Mouse (Mus musculus): Measurements from ENCODE around the gene Ccdc136. TPM values are rescaled to one million over a fixed set of nuclear protein-coding genes. Genes with fewer than 3 reads are reported as not detected.
"Not testable (repeated sequence)": the region's sequence is repeated elsewhere in the genome, so short reads cannot be mapped to it uniquely, and the experiment has no call there.

Gene Ccdc136
- polyA plus RNA-seq (2016; fragmentation: Nextera tagmentation; extraction: Ambion mirVana), result 33.1 and 39.9 TPM in 2 replicates

DNA sequence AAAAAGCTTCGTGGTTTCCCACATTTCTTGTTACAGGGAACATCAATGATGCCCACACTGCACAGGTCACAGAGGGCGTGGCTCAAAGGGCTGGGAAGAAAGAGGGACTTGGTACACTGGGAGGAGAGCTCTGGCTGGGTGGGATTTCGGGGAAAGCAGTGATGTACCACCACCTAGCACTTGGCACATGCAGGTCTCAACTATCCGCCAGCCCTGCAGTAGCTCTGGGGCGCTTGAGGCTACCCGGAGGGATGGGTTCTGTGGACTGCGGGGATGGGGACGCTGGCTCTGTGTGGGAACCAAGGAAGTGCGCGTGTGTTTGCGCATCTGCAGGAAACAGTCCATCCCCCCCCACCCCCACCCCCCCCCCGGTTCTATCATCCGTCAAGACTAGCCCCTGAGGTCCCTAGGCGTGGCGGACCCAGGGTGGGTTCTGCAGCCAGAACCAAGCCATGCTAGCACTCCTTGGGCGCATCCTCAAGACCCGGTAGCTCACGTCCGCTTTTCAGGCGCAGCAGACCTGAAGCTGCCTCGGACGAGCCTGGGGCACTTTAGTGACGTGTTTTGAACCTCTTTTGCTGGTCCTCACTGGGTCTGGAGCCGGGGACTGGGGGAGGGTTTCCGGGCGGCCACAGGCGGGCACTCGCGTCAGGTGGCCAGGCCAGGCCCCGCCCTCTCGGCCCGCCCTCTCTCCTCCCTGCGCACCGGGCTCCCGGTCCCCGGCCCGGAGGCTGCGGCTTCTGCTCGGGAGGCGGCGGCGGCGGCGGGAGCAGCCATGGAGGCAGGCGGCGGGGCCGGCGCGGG lies at the start of gene Ccdc136:
Gene Ccdc136 (plus strand): TSS at position 400 of the 804 bp plus-strand sequence.
- 2% methylated on average over 47 of the region's 49 CpGs for WGBS
- Histone ChIP-seq H3K4me3 (peak within 1 kb of the TSS; percentile 71), H3K36me3 (no peaks in the 10 kb centered on the region), H3K27ac (peak within 1 kb of the TSS; percentile 54; the same call in 1 of the 2 replicates), H3K9ac (peak within 1 kb of the TSS; percentile 75), H3K9me3 (no peaks in the 10 kb centered on the region), H3K4me1 (peaks cover 22% of the 10 kb centered on the region), H3K27me3 (replicated peaks) (peaks cover 9% of the 10 kb centered on the region; the same call in 1 of the 2 replicates), H3K4me2 (replicated peaks) (peak within 1 kb of the TSS; percentile 90)
- peak; percentile 95 for ATAC-seq (ENCODE audit: low FRiP score, low read depth)

DNA sequence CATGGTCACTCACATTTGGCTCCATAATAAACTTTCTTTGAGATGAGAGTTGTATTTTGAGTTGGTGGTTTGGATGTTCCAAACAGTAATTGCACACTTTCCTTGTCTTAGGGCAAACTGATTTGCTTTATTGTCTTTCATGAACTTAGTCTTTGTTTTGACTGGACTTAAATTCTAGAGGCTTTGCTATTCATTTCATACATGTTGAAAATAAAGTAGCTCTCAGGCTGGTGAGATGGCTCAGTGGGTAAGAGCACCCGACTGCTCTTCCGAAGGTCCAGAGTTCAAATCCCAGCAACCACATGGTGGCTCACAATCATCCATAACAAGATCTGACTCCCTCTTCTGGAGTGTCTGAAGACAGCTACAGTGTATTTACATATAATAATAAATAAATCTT lies 49.6 kb upstream of the Ccdc136 start:
- not testable (repeated sequence) for H3K4me3 ChIP-seq; ATAC-seq (ENCODE audit: low FRiP score, low read depth); H3K9ac ChIP-seq; H3K27me3 ChIP-seq (replicated peaks); H3K27ac ChIP-seq; H3K4me2 ChIP-seq (replicated peaks); H3K36me3 ChIP-seq; H3K9me3 ChIP-seq
- peaks cover 10% of the 10 kb centered on the region for H3K4me1 ChIP-seq
- WGBS, result 93% methylated on average over 2 of the region's 2 CpGs

DNA sequence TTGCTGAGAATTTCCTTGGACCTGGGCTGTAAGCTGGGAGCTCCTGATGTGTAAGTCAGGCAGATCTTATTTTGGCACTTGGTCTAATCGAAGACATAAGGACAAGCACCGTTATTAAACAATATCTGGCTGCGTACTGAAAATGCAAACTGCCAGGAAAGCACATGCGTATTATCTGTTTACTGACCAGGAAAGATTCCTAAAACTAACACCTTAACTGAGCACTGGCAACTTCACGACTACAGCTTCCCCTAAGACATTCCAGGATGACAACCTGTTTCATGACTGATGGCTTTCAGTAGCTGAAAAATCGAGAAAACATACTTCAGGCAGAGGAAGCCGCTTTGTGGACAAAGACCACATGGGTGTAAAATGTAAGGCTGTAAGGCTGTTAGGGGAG lies 48.9 kb upstream of the Ccdc136 start:
- H3K36me3 ChIP-seq, result no peaks in the 10 kb centered on the region
- H3K9me3 ChIP-seq, result no peaks in the 10 kb centered on the region
- ATAC-seq (ENCODE audit: low FRiP score, low read depth), result no peak
- H3K27ac ChIP-seq, result 0 out of 2 replicates have a peak overlapping the region, but pooled peaks have one; percentile 16
- peak overlapping the region; percentile 72 for H3K4me2 ChIP-seq (replicated peaks)
- H3K27me3 ChIP-seq (replicated peaks), result no peaks in the 10 kb centered on the region
- peak overlapping the region; percentile 67 for H3K9ac ChIP-seq
- WGBS, result 43% methylated on average over 7 of the region's 7 CpGs
- peaks cover 10% of the 10 kb centered on the region for H3K4me1 ChIP-seq
- H3K4me3 ChIP-seq, result peak overlapping the region; percentile 80

DNA sequence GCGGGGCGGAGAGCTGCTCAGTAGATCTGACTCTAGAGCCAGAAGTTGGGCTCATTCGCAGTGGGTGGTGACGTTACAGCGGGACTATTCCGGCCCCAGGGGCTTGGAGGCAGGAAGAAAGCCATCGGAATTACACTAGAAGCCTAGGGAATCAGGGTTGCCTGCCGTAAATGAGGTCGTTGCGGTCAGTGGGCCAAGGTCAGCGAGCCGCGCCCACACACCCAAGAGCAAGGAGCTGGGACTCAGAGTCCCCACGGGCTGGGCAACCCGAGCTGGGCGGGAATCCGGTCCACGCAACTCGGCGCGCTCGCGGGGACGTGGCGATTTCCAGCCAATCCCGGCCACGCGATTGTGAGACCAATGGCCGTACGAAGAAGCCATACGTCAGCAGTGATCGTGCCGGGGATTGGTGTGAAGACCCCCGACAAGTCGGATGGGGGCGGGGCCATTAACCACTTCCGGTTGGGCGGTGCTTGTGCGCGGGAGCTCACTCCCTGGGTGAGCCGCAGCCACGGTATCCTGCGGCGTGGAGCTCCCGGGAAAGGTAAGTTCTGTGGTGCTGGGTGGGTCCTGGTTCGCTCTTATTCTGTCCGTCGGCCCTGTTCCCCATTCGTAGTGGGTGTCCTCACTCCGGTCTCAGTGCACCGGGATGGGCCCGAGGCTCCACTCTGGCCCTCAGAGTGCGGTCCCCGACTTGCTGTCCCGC lies 48.3 kb upstream of the Ccdc136 start, which contains the start of gene Calu:
Gene Calu (plus strand): TSS at position 405 of the 706 bp plus-strand sequence.
- peak within 1 kb of the TSS; percentile 80 for H3K4me3 ChIP-seq
- H3K9me3 ChIP-seq, result no peaks in the 10 kb centered on the region
- H3K9ac ChIP-seq, result peak within 1 kb of the TSS; percentile 74
- peaks cover 10% of the 10 kb centered on the region for H3K4me1 ChIP-seq
- peak within 1 kb of the TSS; percentile 72 for H3K4me2 ChIP-seq (replicated peaks)
- no peaks in the 10 kb centered on the region for H3K27me3 ChIP-seq (replicated peaks)
- H3K36me3 ChIP-seq, result no peaks in the 10 kb centered on the region
- peak within 1 kb of the TSS; percentile 16; the same call in 1 of the 2 replicates for H3K27ac ChIP-seq
- WGBS, result under 1% methylated on average over 55 of the region's 55 CpGs
- ATAC-seq (ENCODE audit: low FRiP score, low read depth), result peak; percentile 100

DNA sequence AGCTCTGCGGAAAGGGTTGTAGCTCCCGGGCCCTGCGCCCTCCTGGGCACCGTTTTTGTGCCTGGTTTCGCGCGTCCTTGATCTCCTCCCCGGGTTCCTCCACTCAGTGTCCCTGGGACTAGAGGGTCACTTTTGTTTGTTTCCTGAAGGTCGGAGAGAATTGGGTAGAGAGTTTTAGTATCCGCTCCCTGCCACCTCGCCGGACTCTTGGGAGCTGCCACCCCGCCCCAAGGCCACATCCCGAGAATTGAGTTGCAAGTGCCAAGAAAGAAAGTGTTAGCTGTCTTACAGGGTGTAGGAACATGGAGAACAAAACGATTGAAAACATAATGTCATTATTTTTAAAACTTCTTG lies 47.8 kb upstream of the Ccdc136 start:
- no peaks in the 10 kb centered on the region for H3K9me3 ChIP-seq
- peak overlapping the region; percentile 72 for H3K4me2 ChIP-seq (replicated peaks)
- H3K4me1 ChIP-seq, result peaks cover 10% of the 10 kb centered on the region
- H3K4me3 ChIP-seq, result peak overlapping the region; percentile 80
- H3K9ac ChIP-seq, result peak overlapping the region; percentile 74
- peak overlapping the region; percentile 15; the same call in 1 of the 2 replicates for H3K27ac ChIP-seq
- WGBS, result under 1% methylated on average over 15 of the region's 15 CpGs
- no peaks in the 10 kb centered on the region for H3K27me3 ChIP-seq (replicated peaks)
- H3K36me3 ChIP-seq, result no peaks in the 10 kb centered on the region
- ATAC-seq (ENCODE audit: low FRiP score, low read depth), result no peak

DNA sequence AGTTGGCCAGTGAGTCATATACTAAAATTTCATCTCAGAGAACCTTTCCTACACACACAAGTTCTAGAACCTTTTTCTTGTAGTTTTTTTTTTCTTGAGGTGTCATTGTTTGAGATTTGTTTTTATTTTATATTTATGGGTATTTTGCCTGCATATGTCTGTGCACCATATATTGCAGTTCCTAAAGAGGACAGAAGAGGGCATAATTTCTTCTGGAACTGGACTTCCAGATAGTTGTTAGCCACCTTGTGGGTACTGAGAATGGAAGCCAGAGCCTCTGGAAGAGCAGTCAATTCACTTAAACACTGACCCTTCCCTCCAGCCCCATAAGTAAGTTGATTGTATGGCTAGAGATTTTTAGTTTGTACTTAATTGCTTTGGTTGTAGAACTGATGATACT lies 44.5 kb upstream of the Ccdc136 start:
- peaks cover 10% of the 10 kb centered on the region for H3K4me1 ChIP-seq
- H3K27ac ChIP-seq, result no peak overlapping the region
- no peak for ATAC-seq (ENCODE audit: low FRiP score, low read depth)
- H3K9me3 ChIP-seq, result no peaks in the 10 kb centered on the region
- peaks cover 3% of the 10 kb centered on the region; the same call in 1 of the 2 replicates for H3K36me3 ChIP-seq
- no peak overlapping the region for H3K4me2 ChIP-seq (replicated peaks)
- H3K4me3 ChIP-seq, result no peak overlapping the region
- H3K27me3 ChIP-seq (replicated peaks), result no peaks in the 10 kb centered on the region
- H3K9ac ChIP-seq, result no peak overlapping the region

DNA sequence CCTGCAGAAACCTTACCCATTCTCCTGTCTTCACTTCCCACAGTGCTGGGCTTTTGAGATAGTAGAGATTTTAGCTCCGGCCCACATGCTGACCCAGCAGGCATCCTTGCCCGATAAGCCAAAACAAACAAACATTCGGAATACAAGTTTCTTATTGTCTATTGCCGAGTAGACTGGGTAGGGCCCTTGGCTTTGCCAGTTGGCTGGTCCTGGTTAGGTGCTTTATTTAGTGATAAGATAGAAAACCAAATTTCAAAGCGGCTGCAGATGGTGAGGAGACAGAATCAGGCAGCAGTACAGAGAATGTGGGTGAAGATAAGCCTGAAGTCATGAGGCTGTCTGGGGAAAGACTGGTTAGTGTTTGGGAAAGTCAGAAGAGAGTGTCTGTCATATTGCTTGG lies 43.3 kb upstream of the Ccdc136 start:
- H3K4me3 ChIP-seq, result no peak overlapping the region
- no peaks in the 10 kb centered on the region for H3K9me3 ChIP-seq
- 72% methylated on average over 5 of the region's 5 CpGs for WGBS
- no peak overlapping the region for H3K9ac ChIP-seq
- no peak overlapping the region for H3K4me2 ChIP-seq (replicated peaks)
- H3K4me1 ChIP-seq, result peaks cover 10% of the 10 kb centered on the region
- H3K27ac ChIP-seq, result no peak overlapping the region
- H3K27me3 ChIP-seq (replicated peaks), result no peaks in the 10 kb centered on the region
- H3K36me3 ChIP-seq, result peaks cover 9% of the 10 kb centered on the region
- no peak for ATAC-seq (ENCODE audit: low FRiP score, low read depth)

DNA sequence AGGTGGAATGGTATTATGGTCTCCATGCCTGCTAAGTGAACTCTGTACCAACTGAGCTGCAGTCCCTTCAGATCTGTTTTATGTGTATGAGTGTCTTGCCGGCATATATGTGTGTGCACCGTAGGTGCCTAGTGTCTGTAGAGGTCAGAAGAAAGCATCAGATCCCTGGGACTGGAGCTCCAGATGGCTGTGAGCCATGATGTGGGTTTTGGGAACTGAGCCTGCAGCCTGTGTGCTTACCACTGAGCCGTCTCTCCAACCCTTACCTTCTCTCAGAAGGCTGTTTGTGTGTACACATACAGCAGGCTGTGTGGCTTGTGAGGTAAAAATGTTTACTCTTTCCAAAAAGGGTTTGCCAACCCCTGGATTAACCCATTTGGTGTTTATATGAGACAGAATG lies 36.7 kb upstream of the Ccdc136 start:
- Histone ChIP-seq H3K9ac (no peak overlapping the region), H3K27me3 (replicated peaks) (no peaks in the 10 kb centered on the region), H3K36me3 (peaks cover 25% of the 10 kb centered on the region), H3K9me3 (no peaks in the 10 kb centered on the region), H3K4me1 (no peaks in the 10 kb centered on the region), H3K27ac (no peak overlapping the region), H3K4me2 (replicated peaks) (no peak overlapping the region), H3K4me3 (no peak overlapping the region)
- WGBS, result 95% methylated on average over 3 of the region's 3 CpGs
- ATAC-seq (ENCODE audit: low FRiP score, low read depth), result no peak

DNA sequence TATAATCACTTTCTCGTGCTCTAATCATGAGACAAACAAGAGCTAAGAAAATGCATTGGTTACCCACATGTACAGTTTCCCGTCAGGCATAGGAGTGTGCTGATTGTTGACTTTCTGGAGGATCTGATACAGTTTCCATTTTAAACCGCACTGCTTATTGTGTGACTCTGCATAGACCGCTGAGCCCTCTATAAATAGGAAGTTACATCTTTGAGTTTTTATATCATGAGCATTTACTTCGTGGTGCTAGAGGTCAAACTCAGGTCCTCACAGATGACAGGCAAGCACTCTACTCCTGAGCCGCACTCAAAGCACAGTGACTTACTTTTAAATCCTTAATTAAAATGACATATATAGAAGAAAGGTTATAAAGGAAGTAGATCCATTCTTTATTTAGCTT lies 35.9 kb upstream of the Ccdc136 start:
- 92% methylated on average over 6 of the region's 6 CpGs for WGBS
- Histone ChIP-seq H3K9ac (no peak overlapping the region), H3K36me3 (peaks cover 25% of the 10 kb centered on the region), H3K4me2 (replicated peaks) (no peak overlapping the region), H3K4me3 (no peak overlapping the region), H3K27ac (no peak overlapping the region), H3K4me1 (no peaks in the 10 kb centered on the region), H3K27me3 (replicated peaks) (no peaks in the 10 kb centered on the region), H3K9me3 (no peaks in the 10 kb centered on the region)
- ATAC-seq (ENCODE audit: low FRiP score, low read depth), result no peak

DNA sequence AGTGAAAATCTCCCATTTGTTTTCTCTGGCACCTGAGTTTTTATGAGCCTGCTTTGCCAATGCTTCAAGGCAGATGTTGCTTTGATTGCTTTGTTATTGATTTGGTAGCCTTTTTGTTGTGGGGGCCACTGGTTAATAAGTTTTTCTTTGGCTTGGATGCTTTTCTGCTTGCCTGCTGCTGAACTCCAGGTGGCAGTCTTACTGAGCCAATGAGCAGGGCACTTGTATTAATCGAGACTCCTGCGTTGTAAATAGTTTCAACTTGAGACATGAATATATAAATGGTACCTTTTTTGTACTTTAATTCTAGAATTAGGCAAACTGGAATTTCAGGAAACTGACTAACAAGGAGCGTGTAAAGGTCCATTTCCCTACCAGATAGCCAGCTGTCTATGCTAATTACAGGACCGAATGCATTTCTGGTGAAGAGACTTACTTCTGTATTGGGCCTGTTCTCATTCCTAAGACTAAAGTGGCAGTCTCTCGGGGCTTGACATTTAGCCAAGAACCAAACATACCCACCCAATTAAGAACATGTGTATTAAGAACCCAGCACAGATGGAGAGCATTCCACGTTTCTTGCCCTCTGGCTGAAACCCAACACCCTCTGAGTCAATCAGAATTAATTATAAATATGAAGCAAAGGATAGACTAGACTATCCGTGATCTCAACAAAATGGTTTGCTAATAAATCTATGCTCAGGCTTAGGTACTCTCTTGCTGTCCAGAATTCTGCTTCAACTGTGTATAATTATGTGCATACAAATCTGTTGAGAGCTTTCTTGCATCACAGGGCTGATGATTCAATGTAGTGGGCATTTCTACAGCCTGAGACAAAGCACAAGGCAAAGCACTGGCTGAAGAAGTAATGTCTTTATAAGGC lies 33.6 kb upstream of the Ccdc136 start:
- ATAC-seq (ENCODE audit: low FRiP score, low read depth), result 0 out of 2 replicates have a peak, but pooled peaks have one; percentile 13
- H3K4me2 ChIP-seq (replicated peaks), result no peak overlapping the region
- no peak overlapping the region for H3K27ac ChIP-seq
- no peak overlapping the region for H3K9ac ChIP-seq
- no peaks in the 10 kb centered on the region for H3K4me1 ChIP-seq
- H3K4me3 ChIP-seq, result no peak overlapping the region
- H3K9me3 ChIP-seq, result no peaks in the 10 kb centered on the region
- H3K36me3 ChIP-seq, result peaks cover 35% of the 10 kb centered on the region
- 76% methylated on average over 7 of the region's 7 CpGs for WGBS
- H3K27me3 ChIP-seq (replicated peaks), result no peaks in the 10 kb centered on the region

DNA sequence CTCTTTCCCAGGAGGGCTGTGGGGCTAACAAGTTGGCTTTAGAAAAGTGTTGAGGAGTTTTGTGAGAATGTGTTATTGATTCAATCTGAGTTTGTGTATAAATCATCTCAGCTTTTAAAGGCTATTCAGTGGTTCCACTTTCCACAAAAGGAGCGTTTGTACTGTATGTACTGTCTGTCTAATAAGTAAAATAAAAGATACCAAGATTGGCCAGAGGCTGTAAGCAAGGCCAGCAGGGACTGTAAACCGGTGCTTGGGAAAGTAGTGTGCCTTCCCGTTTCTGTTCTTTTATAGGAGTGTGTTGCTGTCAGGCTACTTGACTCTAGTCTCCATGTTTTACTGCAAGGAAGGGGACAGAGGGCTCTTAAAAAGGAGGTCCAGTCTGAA lies 33.0 kb upstream of the Ccdc136 start:
- Histone ChIP-seq H3K9ac (no peak overlapping the region), H3K27me3 (replicated peaks) (no peaks in the 10 kb centered on the region), H3K4me3 (no peak overlapping the region), H3K36me3 (peaks cover 35% of the 10 kb centered on the region), H3K4me2 (replicated peaks) (no peak overlapping the region), H3K4me1 (no peaks in the 10 kb centered on the region), H3K9me3 (no peaks in the 10 kb centered on the region), H3K27ac (no peak overlapping the region)
- WGBS, result 87% methylated on average over 3 of the region's 3 CpGs
- ATAC-seq (ENCODE audit: low FRiP score, low read depth), result no peak

DNA sequence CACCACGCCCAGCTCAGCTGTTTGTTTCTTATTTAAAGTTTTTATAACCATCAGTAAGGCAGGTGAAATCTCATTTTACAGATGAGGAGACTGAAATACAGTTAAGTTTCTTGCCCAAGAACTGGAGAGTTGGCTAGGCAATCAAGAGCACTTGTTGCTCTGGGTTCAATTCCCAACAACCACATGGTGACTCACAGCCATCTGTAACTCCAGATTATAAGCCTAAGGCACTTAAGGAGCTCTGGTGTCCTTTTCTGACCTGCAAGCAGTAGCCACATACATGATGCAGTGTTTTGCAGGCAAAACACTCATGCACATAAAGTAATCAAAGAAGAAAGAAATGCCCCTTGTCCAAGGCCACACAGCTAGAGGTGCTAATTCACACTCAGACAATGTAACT lies 30.8 kb upstream of the Ccdc136 start:
- Histone ChIP-seq H3K4me2 (replicated peaks) (no peak overlapping the region), H3K9ac (no peak overlapping the region), H3K27ac (no peak overlapping the region), H3K36me3 (peaks cover 34% of the 10 kb centered on the region), H3K27me3 (replicated peaks) (no peaks in the 10 kb centered on the region), H3K4me3 (no peak overlapping the region), H3K4me1 (no peaks in the 10 kb centered on the region), H3K9me3 (no peaks in the 10 kb centered on the region)
- WGBS, result 86% methylated on average over 1 of the region's 1 CpGs
- ATAC-seq (ENCODE audit: low FRiP score, low read depth), result no peak

Measured in neural tube, embryonic 12.5 days (tissue).